Mouse (Mus musculus) layer of hippocampus, adult 9-10 months (tissue): Measurements from ENCODE around the gene Nup133.
"Not testable (repeated sequence)": the region's sequence is repeated elsewhere in the genome, so short reads cannot be mapped to it uniquely, and the experiment has no call there.

Experiments
- DNase-seq: peaks from one replicate; pipeline ENCODE4 v3.0.0; 2022; ENCODE audit warnings: low spot score

Gene Nup133

DNA sequence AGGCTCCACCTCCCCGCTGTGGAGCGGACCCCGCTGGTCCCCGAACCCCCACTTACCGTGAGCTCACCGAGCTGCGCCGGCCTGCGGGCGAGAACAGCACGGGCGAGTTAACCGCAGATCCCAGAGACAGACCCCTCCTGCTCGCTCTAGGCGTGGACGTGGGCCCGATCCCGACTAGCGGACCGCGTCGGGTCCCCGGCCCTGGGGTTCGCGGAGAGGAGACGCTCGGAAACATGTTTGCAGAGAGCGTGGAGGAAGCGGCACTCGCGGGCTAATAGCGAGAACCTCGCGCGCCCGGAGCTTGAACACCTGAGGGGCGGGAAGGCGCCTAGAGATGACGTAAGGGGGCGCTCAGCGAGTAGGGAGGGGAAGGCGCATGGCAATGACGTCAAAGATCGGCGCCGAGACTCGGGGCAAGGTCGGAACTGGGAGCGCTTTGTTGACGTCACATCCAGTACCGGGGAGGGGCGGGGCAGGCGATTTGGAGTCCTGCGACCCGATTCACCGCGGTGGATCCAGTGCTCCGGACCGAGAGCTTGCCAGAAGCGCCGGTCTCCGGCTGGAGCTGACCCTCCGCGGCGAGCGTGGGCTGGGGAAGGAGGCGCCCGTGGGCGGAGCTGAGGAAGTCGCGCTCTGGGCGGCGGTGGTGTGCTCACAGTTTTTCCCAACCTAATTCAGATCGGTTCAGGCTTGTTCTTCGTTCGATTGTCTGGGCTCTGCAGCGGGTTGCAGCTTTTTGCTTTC, at the start of gene Nup133:
TSS of gene Nup133 (minus strand) at position 324 of the 744 bp plus-strand sequence.
- DNase-seq, result peak; percentile 99

DNA sequence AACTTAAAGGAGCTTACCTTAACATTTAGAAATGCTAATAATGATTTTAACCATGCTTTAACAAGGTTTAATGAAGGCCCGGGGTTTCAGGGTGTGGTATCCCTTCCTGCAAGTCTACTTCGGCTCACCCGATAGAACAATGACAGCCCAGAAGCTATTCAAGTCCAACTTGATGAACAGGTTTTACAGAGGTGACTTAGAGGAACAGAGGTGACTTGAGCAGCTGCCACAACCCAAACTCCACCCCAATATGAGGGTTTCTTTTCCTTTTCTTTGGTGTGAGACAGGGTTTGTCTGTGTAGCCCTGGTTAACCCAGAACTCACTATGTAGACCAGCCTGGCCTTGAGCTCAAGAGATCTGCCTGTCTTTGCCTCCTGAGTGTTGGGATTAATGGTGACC, 44.9 kb upstream of the Nup133 start:
- no peak for DNase-seq

DNA sequence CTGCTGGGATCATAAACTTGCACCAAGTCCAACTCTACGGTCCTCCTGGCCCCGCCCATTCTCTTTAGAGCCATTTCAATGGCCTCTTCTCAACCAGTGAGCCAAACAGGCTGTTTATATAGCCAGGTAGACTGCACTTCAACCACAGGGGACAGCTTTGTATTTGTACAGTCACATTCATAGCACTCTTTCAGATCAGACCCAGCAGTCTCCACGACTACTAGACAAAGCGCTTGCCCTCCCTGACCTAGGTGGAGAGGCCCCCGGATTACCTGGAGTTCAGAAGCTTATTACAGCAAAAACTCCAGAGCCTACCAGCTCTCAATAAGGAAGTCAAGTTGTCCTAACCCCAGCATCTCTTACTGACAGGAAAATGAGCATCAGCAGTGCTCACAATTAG, 44.5 kb upstream of the Nup133 start:
- DNase-seq, result no peak

DNA sequence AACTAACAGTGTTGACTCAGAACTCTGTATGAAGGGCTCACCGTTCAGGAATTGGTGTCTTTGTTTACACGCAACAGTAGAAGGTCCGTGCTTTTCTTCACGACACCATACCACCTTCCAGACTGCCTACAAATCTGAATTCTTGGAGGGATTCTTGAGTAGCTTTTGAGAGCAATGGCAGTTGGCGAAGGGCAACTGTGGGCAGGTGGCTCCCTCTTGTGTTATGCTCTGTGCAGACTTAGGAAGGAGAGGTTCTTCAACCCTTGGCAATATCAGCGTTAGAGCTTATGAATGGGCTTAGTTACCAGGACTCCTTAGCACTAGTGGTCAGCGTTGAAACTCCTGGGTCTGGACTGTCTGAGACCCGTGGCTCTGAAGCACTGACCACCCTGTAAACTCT, 43.5 kb upstream of the Nup133 start:
- no peak for DNase-seq

DNA sequence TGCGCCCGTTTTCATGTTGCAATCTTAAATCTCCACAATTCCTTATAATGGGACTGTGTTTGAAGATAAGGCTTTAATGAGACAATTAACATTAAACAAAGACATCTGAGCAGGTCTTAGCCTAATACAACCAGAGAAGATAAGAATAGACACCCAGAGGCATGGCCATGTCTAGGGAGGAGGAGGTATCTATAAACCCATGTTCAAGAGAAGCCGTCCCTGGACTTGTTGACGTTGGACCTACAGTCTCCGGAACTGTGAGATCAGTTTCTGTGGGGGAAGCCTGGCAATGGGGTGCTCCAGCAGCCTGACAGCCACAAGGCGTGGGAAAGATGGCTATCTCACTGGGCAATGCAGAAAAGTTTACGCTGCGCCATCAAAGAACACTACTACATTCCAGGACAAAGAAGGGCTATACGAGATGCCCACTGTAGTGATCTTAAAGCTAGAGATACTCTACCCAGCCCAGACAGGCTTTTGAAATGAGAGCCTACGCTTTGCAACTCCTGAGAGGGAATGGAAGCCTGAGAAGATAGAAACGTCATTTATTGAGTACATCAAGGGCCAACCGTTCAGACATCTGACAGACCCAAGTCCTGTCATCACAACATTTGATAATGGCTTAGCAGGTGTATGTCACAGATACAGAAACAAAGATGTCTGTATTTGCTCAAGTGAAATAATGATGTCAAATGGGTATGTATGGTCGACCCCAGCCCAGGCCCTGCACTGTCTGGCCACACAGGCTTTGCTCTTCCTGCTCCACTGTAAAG, 41.4 kb upstream of the Nup133 start:
- no peak for DNase-seq

DNA sequence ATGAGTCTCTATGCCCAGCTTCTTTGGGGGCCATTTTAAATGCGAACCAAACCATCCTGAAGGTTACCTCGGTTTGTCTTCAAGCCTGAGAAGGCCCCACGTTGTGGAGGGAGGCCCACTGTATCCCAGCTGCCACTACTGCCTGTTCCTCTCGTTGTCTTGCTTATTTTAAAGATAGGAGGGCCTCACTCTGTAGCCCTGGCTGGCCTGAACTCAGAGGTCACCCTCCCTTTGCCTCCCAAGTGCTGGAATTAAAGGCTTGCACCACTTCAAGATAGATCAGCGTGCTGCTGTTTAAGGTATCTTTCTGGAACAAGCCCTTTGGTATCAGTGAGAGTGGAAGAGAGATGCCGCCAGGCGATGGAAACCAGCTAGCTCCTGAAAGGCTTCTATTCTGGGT, 40.1 kb upstream of the Nup133 start:
- DNase-seq, result no peak

DNA sequence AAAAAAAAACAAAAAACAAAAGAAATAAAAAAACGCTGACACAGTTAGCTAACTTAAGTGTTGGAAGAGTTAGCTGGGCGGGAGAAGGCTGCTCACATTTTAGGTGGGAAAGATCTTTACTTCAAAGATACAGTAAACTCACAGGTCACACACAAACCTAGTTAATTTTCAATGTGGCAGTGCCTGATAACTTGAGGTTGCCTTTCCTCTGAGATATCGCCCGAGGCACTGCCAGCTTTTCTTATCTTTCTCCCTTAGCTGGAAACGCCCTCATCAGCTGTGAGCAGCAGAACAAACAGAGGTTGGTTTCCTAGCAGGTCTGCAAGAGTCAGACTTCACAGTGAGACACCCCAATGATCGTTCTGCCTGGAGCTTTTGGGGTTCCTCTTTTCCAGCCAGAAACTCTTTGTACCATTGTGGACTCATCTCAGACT, 39.6 kb upstream of the Nup133 start:
- no peak for DNase-seq

DNA sequence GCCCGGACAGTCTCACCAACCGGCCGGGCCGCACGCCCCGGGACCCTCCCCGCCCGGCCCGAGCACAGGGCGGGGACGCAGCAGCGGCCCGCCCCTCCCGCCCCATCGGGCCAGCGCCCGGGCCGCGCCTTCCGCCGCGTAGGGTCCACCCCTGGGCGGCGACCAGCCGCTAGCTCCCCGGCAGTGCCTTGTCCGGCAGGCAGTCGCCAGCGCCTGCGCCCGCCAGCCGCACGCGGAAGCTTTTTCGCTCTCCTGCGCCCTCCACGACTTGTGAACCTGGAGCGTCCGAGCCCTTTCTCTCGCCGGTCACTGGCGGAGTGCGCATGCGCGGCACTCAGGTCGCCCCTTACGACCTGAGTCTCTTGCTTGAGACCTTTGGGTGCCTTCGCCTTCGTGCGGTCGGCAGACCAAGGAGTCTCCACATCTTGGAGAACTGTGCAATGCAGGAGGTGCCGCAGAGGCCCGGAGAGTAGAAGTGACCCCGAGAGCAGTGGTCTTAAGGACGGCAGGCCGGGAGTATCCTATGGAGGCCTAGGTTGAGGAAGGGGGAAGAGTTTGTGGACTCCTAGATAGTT, 33.8 kb upstream of the Nup133 start, which contains the start of gene Abcb10:
TSS of gene Abcb10 (minus strand) at position 297 of the 575 bp plus-strand sequence.
- peak; percentile 55 for DNase-seq

DNA sequence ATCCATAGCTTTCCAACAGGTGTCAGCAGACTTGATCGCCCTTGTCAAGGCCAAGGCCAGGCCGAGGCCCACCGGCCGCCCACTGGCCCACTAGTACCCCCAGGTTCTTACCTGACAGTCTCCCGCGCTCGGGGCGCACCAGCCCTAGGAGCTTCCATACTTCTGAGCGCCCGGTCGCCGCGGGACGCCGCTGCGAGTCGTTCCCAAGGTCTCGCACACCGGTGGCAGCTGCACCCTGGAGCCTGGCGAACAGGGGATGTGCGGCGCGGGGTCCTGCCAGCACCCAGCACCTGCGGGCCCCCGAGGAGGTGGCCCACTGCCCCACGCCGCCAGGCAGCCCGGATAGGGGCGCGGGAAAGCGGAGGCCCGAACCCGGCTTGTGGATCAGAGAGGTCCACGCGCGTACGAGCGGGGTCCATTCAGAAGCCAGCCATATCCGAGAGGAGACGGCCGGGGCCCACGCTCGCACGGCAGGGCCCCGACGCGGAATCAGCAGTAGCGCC, 33.3 kb upstream of the Nup133 start:
- DNase-seq, result no peak

DNA sequence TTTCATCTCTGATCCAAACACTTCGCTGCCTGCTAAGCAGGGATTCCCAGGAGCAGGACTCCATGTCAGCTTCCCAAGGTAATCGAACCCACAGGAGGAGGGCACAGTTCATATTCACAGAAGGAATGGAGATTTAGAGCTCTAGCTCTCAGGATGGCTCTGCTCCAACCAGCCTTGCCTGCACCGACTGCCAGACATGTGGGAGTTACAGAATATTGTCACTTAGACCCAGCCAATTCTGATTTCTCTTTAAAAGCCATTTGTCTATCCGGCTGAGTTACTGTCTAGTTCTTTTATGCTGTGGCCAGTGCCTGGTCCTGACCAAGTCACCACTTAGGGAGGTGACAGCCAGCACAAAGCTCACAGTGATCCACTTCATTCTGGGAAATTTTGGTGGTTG, 32.6 kb upstream of the Nup133 start:
- peak; percentile 37 for DNase-seq

DNA sequence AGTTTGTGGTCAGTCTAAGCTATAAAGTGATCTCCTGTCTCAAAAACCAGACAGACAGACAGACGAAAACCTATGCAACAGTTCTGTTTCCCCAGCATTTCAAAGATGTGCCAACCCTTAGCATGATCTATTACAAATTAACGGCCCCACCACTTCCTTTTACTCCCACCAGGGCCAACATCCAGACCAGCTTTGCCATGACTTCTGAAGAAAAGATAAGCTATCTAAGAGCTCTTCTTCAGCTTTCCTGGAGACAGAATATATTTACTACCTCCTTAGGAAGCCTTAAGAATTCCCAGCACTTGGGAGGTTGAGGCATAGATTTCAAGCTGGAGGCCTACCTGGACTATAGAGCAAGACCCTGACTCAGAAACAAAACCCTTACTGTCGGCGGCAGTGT, 31.2 kb upstream of the Nup133 start:
- no peak for DNase-seq

DNA sequence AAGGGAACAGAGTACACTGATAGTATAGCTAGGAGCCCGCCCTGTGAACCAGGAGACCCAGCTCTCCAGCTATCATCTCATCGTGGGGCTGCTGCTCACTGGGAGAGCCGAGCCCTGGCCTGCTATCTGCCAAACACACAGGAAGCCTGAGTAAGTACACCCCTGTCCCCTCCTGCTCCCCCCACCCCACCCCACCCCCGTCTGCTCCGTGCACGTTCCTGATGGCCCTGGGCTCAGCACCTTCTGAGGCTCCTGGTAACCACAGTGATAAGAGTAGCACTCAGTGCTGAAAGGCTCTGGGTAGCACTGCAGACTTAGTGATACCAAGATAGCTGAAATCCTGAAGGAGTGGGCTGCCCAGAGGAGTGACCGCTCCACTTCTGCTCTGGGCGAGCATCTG, 29.9 kb upstream of the Nup133 start:
- no peak for DNase-seq

DNA sequence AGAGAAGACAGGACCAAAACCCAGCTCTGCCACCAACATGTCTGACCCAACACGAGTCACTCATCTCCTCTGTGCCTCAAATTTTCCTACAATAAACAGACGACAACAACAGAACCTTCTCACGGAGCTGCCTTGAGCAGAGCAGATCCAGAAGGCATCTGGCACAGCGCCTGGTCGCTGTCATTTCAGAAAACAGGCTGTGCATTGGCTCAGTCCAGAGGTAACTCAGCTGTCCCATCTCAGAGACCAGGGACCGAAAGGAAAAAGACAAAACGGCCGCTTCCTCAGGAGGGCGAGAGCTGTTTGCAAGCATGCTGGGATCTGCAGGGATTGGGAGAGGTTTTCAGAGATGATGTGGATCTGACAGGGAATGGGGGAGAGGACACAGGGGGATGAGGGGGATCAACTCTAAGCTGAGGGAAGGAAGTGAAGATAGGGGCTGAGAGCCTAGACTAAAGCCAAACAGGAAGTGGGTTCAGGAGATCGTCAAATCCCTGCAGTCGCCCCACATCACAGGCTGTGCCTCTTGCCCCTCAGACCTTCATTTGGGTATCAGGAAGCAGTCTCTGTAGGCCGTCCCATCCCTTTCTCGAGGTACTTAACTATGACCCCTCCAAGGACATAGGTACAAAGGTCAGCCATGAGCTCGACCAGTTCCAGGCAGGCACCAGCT, 29.2 kb upstream of the Nup133 start:
- DNase-seq, result no peak

DNA sequence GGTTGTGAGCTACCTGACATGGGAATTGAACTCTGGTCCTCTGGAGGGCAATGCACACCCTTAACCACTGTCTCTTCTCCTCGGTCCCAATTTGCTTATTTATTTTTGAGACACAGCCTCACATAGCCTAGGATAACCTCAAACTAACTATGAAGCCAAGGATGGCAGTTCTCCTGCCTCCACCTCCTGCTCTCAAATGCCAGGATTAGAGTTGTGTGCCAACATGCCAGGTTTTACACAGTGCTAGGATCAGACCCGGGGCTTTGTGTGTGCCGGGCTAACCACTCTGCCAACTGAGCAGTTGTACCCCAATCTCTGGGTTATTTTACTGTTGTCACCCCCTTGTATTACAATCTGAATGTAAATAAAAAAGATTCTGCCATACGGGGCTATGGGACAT, 28.4 kb upstream of the Nup133 start:
- DNase-seq, result no peak

DNA sequence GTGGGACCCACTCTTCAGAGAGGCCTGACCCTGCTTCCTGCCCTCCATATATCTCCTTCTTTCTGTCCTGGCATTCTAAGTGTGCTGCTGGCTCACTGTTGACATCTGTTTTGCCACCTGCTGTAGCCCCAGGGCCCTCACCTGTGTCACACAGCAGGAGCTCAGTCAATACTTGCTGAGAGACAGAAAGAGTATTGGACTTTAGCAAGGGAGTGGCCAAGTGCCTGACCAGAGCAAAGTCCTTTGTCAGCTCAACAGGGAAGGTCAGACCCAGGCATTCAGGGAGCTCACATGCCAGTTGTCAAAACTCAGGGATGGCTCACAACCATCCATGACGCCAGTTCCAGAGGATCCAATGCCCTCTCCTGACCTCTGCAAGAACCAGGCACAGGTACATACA, 24.4 kb upstream of the Nup133 start:
- no peak for DNase-seq

DNA sequence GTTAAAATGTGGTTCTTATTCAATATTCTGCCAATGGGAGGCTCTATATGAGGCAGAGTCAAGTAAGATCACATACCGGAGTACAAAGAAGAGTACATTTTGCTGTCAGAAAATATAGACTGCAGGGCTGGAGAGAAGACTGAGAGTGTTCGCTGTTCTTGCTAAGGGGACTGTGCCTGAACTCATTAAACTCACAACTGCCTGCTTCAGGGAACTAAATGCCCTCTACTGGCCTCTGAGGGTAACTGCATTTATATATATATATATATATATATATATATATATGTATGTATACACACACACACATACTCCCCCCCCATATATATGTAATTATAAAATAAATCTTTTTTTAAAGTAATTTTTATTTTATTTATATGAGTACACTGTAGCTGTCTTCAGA, 17.8 kb upstream of the Nup133 start:
- DNase-seq, result no peak

DNA sequence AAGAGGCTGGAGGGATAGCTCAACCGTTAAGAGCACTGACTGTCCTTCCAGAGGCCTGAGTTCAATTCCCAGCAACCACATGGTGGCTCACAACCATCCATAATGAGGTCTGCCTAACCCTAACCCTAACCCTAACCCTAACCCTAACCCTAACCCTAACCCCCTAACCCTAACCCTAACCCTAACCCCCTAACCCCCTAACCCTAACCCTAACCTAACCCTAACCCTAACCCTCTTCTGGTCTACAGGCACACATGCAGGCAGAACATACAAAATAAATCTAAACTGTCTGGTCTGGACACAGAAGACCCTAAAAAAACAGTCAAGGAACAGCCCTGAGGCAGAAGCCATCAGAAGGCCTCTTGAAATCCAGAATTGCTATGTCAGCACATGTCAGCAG, 12.3 kb upstream of the Nup133 start:
- no peak for DNase-seq

DNA sequence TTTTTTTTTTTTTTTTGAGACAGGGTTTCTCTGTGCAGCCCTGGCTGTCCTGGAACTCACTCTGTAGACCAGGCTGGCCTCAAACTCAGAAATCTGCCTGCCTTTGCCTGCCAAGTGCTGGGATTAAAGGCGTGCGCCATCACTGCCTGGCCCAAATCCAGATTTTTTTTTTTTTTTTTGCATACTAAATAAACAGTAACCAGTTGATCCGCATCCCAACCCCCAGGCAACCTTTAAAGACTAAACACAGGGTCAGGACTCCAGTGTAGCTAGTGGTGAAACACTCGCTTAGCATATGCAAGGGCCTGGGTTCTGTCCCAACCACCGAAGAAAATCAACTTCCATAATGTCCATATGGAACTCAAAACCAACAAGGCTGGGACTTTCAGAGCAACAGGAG, 11.5 kb upstream of the Nup133 start:
- not testable (repeated sequence) for DNase-seq

DNA sequence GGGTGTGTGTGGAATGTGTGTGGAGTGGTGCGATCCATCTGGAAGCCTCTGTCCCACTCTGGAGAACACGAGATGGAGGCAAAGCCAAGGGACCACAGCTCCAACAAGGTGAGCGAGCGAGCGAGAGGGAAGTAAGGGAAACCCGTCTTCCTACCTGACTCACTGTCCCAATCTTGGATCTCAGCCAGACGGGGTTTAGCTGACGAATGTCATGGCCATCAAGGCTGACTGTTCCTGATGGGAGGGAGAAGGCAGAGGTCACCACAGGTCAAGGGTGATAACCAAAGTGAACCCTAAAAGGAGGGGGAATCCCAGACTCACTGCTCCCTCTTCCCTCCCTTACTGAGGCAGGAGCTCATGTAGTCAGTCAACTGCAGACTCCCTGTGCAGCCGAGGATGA, 11.0 kb upstream of the Nup133 start:
- no peak for DNase-seq

DNA sequence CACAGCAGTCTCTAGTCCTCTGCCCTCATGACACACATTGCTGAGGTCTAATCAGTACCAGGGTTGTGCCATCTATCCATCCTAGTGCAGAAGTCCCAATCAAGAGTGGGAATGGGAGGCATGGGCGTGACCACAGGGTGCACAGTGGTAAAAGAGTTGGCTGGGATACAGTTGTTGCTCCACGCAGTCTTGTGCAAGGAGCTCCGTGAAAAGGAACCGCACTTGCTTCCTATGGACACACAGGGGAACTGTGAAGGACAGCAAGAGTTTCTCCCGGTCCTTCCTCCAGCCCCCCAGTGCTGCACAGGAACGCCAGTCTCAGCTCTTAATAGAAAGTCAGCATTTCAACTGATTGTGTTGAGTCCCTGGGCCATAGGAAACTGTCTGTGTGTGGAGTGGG, 10.4 kb upstream of the Nup133 start:
- DNase-seq, result no peak

DNA sequence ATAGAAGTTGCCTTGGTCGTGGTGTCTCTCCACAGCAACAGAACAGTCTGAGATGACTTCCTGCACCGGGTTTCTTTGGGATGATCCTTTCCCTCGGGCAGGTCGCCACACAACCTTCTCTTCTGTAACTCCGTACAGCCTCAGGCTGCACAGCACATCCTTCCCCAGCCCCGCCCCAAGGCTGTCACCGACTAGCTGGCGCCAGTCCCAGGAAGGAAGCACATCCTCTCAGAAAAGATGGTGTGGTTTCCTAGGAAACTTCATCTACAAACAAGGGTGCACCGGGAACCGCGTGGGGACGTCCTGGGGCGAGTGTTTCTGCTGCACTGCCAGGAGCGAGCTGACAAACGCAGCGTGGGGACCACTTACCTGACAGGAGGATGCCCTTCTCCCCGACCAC, 9.1 kb upstream of the Nup133 start:
- DNase-seq, result no peak

DNA sequence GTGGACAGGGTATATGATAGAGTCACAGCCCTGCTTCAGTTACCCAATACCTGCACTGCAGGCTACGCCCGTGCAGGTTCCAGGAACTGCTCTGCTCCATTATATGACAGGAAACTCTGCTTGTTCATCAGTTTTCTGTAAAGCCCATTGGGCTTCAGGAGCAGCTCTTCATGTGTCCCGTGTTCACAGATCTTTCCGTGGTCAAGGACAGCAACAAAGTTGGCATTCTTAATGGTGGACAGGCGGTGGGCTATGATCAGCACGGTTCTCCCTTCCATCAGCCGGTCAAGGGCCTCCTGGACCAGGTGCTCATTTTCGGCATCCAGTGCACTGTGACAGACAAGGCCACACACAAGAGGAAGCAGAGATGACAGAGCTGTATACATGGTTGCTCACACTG, 5.2 kb upstream of the Nup133 start:
- DNase-seq, result no peak
